Mouse (Mus musculus): ENCODE measurements around the gene Iqce.
A peak's percentile ranks its signal among the peaks of the same experiment; 100 is the strongest.

Iqce gene

DNA sequence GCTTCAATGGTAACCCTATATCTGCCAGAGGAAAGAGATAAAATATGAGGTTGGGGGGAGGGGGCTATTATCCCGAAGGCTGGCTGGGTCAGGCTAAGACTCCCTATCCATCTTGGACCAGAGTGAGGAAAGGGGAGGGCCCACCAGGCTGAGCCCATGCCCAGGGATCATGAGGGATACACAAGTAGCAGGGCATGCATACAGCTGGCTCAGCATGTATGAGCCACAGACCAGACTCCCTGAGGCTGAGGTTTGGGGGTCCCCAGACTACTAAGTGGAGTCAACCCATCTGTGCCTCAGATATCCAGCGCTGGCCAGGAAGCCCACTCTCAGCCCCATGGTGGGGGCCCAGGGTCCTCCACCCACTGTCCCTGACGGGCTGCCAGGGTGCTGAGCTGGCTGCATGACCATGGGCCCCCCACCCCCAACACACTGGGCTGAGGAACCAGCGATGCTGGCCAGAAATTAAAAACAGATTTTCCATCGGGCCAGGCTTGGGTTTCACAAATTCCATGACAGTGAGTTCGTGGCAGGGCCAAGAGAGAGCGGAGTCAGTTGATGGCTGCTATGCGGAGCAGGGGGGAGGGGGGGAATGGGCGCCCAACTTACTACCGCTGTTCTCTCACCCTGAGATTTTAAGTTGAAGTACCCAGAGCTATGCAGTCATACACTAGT is 60.8 kb downstream of the Iqce start:
- no peak for DNase-seq (ENCODE audit: extremely low spot score, low spot score)

DNA sequence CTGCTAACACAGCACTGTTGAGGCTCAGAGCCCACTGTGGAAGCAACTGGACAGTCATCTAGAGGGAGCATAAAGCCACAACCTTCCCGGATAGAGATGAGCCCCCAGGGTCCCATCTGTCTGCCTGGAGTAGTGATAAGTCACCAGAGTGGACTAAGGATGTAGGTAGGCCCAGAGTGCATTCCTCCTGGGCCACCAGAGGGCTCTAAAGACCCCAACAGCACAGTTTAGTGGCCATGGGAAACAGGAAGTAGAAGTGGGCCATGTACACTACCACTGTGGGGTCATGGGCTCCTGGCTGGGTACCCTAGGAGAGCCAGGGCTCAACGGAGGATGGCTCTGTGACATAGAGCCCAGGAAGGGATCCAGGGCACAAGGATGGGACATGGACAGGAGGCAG is 61.4 kb downstream of the Iqce start:
- DNase-seq (ENCODE audit: extremely low spot score, low spot score): no peak

DNA sequence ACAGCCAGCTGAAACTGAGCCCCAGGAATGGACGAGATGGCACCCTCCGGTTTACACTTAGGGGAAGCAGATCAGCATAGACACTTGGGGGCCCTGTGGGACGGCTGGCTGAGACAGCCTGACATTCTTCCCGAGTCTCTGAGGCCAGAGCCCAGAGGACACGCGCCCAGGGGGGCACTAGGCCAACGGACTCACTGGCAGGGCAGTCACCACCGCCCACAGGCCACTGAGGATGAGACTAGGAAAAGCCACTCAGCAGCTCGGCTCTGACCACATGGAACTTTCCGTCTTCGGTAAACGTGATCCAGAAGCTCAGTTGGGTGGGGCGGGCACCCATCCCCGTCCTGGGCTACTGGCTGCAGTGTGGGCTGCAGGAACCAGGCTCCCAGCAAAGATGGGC is 62.3 kb downstream of the Iqce start:
- no peak for DNase-seq (ENCODE audit: extremely low spot score, low spot score)

DNA sequence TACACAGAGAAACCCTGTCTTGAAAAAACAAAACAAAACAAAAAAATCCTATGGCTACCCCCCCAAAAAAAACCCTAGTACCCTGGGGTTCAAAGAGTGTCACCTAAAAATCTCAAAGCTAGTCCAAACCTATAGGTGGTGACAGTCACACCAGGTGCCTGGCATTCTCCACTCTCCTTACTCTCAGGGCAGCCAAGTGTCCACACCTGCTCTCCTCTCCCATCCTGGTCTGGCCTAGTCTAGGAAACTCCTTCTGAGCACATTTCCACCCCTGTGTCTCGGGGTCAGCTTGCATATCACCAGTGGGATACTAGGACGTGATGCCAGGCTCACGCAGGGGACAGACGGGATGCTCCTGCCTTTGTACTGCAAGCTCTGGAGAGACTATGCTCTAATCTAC is 62.9 kb downstream of the Iqce start:
- DNase-seq (ENCODE audit: extremely low spot score, low spot score): no peak

DNA sequence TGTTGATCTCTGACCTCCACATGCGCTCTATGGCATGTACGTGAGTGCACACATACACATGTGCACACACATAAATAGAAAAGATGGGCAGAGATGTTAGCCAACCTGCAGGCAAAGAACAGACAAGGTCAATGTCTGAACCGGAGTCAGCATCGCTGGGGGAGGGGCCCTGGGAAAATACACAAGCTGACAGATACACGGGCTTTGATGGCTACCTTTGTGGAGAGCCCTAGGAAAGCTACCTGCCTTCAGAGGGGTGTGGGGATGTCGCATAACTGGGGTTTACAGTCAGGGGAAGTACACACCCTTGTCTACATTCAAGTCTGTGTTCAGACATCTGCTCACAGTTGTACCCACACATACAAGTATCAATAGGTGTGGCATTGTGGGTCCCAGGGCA is 63.7 kb downstream of the Iqce start:
- DNase-seq (ENCODE audit: extremely low spot score, low spot score): no peak

DNA sequence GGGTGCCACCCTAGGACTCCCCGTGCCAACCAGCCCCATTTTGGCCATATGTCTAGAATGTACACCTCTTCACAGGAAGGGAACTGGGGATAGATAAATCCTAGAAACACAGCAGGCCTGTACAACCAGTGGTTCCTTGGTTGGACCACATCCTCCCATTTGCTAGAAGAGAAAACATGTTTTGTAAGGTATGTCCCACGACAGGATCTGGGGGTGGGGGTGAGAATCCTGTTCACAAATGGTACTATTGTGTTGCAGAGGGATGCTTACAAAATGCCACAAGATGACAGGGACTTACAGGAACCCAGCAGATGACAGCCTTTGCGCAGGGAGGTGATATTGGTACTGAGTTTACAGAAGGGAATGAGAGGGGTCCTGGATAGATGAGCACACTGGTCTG is 64.2 kb downstream of the Iqce start:
- DNase-seq (ENCODE audit: extremely low spot score, low spot score): no peak

DNA sequence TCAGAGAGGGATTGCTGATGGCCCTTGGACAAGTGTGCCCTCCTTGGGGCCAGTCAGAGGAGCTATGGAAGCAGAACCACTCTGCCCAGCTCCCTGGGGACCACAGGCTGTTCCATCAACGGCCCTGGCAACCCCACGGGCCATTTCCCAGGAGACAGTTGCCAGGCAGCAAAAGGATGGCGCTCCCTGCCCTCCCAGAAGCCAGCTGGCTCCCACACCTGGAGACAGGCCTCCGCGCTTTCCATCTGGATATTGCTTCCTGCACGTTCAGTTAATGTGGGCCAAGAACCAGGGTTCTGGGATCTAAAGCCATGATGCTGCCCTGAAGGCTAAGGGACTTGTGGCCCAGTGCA is 65.1 kb downstream of the Iqce start:
- DNase-seq (ENCODE audit: extremely low spot score, low spot score): no peak

DNA sequence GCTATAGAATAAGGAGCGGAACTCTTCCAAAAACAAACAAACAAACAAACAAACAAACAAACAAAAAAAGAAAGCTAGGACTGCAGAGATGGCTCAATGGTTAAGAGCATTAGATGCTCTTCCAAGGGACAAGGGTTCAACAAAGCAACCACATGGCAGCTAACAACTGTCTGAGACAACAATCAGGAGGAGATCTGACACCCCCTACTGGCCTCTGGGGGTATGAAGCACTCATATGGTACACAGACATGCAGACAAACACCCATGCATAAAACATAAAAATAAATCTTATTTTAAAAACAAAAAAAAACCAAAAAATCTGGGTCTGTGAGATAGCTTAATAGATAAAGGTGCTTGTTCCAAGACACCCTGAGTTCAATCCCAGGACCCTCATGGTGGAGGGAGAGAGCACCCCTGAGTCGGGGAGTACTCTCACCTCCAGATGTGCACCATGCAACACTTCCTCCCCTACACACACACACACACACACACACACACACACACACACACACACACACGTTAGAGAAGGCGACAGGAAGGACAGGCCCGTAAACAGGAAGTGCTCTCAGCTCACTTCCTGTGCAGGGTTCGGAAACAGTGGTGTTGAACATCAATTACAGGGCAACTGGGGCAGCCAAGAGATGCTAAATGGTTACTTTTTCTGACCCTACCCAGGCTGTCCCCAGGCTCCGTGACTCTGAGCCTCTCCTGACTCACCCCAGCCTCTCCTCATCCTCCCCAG is 65.7 kb downstream of the Iqce start:
- no peak for DNase-seq (ENCODE audit: extremely low spot score, low spot score)

DNA sequence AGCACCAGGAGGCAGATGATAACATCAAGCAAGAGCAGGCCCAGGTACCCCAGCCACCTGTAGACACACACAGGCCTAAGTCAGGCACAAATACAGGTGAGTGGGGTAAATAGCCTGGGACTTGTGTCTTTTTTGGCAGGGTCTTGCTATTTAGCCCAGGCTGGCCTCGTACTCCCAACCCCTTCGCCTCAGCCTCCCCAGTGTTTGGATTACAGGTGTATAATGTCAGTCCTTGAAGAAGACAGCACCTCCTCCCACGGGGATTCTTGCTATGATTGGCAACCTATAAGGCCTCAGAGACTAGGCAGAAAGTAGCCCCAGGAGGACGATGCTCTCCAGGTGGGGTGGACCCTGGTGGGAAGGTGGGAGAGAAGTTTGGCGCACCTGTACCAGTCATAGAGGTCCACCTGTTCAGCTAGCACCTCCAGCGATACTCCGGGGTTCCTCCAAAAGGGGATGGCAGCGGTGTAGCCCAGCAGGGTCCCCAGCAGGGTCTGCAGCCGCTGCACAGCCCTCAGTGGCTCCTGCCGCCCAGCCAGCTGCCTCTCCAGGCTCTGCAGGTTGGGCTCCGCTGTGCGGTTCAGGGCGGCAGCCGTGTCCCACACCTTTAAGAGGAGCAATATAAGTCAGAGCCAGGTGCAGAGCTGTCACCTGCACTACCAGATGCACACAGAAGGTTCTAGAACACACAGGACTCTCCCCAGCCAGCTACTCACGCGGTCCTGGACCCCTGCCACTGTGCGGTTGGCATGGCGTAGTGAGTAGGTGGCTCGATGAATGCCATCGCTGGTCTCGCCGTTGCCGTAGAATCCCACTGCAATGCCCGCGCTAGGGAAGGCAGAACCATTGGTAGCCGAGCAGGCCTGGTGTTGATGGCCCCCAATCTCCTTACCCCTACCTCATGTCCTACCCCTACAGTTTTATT is 67.1 kb downstream of the Iqce start:
- DNase-seq (ENCODE audit: extremely low spot score, low spot score): no peak

DNA sequence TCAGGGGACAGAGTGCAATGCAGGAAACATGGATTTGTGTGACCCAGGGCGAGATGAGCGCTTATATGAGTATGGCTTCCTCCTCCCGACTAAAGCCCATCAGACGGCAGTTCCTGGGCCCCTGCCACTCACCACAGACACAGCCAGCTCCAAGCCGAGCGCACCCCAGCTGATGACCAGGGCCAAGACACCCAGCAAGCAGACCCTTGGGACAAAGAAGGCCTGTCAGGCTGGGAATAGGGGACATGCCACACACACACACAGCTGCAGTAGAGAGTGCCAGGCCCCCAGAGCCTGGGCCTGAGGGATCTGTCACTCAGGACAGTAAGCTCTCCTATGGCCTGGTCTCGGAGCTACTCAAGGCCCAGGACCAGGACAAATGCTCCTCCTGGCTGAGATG is 68.7 kb downstream of the Iqce start:
- no peak for DNase-seq (ENCODE audit: extremely low spot score, low spot score)

DNA sequence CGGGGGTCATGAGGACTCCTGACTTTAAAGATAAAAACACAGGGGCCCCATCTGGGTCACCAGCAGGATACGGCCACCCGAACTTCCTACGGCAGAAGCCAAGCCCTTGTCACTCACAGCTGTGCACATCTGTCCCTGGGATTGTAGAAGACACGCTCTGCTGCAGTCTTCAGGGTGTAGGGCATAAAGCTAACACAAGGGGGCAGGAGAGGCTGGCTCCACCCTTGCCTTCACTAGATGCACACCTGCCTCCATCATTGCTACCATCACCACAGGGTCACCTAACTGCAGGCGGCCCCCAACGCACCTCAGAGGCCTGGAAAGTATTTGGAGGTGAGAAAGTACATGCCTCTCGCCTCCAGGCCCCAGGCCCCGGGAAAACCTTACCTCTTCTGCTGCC is 73.2 kb downstream of the Iqce start:
- no peak for DNase-seq (ENCODE audit: extremely low spot score, low spot score)

DNA sequence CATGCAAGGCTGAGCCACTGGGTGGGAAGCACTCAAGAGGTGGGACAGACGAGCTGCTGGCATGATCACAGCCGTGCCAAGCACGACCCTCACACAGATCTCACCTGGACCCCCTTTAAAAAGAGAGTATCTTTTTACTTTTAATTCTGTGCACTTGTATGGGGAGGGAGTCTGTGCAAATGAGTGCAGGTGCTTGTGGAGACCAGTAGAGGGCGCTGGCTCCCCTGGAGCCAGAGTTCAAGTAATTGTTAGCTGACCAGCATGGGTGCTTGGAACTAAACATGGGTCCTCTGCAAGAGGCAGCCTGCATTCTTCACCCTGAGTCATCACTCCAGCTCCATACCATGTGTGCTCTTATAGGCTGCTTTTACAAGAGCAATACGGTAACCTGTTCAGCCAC is 74.6 kb downstream of the Iqce start:
- no peak for DNase-seq (ENCODE audit: extremely low spot score, low spot score)

DNA sequence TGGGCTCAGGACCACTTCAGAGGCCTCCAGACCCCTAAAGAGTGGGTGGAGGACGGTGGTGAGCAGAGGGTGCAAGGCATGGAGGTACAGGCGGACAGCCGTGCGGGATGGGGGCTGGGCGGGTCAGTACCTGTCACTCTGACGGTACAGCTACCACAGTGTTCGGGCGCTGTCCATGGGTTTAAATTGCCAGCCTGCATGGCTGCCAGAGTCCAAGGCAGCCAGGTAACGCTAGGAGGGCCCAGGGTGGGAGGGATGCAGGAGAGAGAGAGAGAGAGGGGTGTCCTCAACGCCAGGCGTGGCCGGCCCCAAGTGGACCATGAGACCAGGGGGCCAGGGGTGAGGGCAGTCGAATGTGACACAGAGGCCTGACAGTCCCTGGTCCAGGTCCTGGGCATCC is 77.2 kb downstream of the Iqce start:
- no peak for DNase-seq (ENCODE audit: extremely low spot score, low spot score)

DNA sequence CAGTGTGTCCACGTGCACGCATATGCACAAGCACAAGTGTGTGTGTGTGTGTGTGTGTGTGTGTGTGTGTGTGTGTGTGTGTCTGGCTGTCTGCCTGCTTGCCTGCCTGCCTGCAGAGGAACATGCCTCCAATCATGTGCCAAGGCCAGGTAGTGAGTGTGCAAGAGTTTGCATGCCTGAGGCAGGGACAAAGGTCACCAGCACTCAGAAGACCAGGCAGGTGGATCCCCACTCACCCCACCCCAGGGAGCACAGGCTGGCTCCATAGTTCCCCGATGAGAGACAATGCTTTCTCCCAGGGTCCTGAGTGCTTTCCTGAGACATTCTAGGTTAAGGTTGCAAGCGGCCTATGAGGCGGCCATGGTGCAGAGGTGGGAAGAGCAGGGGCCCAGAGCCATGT is 77.9 kb downstream of the Iqce start:
- no peak for DNase-seq (ENCODE audit: extremely low spot score, low spot score)

DNA sequence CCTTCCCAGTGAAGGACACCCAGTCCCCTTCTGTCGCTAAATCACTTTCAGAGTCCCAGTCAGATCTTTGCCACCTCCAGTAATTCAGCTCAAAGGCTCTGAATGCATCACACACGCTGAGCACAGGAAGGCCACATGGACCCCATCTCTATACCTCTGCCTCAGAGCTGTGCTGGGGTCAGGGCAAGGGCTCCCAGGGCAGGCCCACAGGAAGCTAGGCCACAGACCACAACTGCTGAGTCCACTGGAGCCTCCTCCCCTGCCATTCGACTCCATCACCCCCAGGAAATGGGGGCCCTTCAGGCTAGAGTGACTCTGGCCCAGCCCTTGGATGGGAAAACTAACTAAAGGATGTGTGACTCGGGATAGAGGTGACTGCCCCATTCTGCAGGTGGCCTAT is 78.4 kb downstream of the Iqce start:
- DNase-seq (ENCODE audit: extremely low spot score, low spot score): no peak

DNA sequence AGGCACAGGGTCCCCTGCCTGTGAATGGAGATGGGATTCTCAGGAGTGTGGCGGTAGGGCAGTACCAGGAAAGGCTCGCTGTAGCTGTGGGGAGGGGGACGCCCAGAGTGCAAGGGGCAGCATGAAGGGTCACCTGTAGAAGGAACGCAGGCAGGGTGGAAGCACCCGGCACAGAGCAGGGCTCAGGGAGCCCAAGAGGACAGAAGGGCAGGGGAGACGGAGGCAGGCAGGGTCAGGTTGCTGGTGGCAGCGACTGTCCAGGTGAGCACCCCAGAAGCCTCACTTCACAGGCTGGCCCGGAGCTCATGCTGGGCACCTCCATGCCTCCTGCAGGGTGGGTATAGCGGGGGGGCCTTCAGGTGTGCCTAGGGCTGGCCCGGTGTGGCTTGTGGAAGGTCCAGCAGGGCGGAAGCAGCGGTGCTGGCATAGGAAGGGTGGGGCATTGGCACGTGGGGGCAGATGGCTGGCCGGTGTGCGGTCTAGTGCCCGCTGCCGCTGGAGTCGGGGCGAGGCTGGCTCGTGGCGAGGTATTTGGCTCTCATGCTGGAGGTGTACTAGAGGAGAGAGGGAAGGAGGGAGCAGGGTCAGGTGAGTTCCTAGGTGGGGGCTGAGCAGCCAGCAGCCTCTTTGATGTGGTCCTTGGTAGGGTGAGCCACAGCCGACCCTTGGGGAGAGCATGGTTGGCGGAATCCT is 79.1 kb downstream of the Iqce start:
- no peak for DNase-seq (ENCODE audit: extremely low spot score, low spot score)

DNA sequence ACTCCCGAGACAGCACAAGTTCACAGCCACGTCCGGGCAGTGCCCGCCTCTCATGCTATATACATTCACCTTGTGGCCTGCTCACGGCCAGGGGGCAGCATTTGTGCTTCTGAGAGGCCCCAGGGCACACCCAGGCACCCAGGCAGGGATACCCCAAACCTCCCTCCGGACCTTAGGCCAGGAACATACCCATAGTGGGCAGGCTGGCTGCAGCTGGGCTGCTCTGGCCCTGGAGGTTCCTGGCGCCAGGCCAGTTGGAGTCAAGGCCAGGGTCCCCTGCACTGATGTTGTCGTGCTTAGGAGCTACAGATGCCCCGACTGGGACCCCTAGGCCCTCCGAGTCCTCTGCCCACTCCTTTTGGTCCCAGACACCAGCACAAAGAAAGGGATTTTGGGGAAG is 80.7 kb downstream of the Iqce start:
- no peak for DNase-seq (ENCODE audit: extremely low spot score, low spot score)

DNA sequence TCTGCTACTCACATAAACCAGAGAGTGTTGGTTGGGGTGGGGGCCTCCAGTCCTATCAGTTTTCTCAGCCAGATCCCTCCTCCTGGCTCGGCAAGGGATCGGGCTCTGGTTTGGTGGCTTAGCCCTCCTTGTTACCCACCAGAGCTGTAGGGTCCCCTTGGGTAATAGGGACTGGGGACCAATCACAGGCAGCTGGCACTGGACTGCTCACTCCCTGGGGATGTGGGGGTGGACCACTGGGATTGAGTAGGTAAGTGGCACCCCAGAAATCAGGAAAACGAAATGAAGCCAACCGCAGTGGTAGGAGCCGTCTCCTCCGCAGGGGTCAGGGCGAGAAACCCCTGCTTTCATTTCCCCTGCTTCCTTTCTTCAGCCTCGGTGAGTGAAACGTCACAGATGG is 81.1 kb downstream of the Iqce start:
- DNase-seq (ENCODE audit: extremely low spot score, low spot score): no peak

DNA sequence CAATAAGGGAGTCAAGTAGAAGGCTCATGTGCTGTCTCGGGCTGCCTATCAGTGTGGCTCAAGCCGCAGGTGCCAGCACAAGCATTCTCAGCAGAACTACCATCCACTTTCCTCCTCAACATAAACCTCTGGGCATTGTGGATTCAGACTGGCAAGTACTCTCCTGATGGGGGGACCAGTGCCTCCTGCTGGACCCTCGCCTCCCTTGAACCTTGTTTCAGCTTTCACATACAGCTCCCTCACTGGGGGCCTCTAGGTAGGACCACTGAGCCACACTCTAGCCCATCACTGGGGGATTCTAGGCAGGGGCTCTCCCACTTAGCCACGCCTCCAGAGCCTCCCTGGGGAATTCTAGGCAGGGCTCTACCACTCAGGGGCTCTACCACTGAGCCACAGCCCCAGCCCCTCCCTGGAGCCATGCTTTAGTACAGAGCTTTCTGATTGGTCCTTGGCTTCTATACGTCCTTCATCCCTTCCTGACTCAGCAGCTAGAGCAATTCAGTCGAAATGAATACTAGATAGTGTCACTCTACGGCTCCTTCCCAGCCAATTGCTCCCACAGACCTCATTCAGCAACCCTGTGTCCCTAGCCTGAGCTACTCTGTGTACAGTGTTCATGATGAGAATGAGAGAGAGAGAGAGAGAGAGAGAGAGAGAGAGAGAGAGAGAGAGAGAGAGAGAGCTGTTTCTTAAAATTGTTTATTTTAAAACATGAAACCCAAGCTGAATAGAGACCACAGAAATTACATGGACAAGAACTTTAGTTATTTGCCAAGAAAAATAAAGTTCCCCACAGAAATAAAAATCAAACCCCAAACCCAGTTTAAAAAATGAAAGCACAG is 82.1 kb downstream of the Iqce start:
- peak; percentile 47 for DNase-seq (ENCODE audit: extremely low spot score, low spot score)

DNA sequence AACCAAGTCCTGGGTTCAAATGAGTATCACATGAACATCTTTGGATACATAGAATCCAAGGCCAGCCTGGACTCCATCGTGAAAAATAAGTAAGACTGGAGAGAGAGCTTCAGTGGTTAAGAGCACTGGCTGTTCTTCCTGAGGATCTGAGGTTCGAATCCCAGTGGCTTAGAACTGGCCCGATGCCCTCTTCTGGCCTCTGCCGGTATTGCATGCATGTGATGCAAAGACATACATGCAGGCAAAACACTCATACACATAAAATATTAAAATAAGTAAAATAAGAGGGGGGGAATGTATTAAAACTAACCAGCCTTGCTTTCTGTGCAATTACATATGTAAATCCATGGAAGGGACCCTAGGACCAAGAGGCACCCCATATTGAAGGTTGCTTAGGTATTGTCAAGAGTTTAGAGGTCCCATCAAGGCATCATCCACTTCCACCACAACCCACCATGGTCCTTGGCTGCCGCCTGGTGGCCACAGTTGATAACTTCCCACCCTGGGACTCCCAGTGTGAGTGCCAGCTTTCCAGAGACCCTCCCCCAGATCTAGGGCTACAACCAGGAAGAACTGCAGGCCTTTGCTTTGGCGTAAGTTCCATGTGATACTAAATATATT is 82.9 kb downstream of the Iqce start:
- DNase-seq (ENCODE audit: extremely low spot score, low spot score): peak; percentile 90
